Mouse (Mus musculus): ENCODE results near the gene Lhfpl3.

Lhfpl3 gene

DNA sequence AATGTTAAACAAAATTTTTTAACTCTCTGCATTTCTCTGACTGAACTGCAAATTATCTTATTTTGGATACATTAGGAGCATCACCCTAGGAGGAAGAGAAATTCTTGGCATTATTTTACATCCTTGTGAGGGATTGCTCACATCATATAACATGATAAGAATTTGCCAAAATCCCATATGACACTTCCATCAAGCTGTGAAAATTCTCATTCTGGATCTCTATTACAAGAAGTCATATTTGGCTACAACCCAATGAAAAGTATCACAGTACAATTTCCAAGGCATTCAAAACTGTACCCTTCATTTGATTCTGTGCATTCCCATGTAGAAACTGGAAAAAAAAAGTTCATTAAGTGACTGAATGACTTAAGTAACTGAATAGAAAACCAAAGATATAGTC lies 180.3 kb downstream of the Lhfpl3 start:
- no peak for DNase-seq (ENCODE audit: low spot score in 2 of 2)

DNA sequence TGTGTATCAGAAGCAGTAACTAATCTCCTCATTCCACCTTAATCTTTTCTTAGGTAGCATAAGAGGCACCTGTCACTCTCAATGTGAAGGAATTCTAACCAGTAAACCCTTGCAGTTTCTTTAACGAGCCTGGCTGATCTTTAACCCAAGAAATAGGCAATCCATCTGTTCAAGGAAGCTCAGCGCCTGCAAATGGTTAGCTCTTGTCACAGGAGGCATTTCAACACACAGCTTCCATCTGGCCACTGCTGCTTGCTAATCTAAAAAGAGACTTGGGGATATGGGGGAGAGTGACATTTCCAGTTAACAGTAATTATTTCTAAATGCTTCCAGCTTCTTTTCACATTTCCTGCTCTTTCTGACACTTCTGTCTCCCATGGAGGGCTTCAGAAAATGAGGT lies 182.9 kb downstream of the Lhfpl3 start:
- DNase-seq (ENCODE audit: low spot score in 2 of 2) = no peak

DNA sequence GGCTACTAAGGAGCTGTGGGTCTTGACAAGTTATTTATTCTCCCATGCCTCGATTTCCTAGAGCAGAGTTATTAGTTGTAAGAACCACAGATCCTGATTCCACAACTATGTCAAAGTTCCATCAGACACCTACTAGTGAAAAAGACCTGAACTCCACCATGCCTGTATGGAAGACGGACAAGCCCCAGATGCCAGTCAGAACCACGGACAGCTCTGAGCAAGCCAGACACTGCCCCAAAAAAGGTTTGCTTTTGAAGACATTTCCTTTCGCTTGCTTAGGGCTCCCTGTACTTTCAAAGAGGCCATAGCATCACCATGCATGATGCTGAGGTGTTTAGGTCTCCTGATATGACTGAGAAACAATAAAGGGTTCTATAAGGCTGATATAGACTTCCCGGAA lies 197.4 kb downstream of the Lhfpl3 start:
- DNase-seq (ENCODE audit: low spot score in 2 of 2) = no peak

DNA sequence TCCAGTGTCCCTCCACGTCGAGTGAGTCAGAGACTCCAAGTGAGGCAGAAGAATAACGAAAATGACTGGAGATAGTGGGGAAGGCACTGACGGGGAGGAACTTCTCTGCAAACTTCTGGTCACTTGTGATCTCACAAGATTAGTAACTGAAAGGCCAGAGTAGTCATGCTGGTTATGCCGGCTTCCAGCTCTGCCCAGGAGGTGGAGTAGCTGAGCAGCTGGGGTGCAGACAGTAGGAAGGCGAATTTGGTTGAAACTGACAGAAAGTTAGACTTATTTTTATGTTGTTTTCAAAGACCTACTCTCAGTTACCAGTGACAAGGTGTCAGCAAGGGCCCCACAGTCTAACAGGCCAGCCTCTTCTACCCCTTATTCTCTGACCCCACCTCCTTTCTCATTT lies 217.4 kb downstream of the Lhfpl3 start:
- no peak for DNase-seq (ENCODE audit: low spot score in 2 of 2)

DNA sequence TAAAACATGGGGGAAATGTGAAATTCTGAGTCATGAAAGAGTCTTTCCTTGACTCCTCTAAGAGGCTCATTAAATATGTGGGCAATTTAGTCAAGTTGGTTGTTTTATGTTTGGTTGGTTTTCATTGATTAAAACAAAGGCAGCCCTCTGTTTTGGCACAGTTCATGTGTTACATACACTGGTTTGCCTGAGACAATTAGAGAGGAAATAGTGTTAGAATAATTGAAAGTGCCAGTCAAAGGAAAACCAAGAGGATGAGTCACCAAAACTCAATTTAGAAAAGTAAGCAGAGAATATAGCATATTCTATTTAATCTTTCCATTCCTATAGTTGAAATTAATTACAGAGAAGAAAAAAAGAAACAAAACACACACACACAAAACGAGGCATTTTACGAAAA lies 240.9 kb downstream of the Lhfpl3 start:
- DNase-seq (ENCODE audit: low spot score in 2 of 2) = no peak

DNA sequence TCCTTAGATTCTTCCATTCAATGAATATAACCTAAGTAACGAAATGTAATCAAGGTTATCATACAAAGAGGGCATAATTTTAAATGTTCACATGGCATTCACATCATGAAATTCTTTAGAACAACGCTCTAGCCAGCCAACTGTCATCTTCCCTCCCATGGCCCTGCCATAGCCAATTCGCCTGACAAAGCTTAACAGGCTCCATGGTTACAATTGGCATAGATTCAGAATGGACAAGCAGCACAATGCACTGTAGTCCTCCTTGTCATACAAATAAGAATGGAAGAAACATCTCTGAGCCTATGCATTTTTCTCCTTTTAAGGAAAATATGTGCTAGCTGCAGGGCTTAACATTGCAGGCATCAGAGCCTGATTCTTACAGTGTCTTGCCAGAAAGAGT lies 254.0 kb downstream of the Lhfpl3 start:
- DNase-seq (ENCODE audit: low spot score in 2 of 2) = no peak

DNA sequence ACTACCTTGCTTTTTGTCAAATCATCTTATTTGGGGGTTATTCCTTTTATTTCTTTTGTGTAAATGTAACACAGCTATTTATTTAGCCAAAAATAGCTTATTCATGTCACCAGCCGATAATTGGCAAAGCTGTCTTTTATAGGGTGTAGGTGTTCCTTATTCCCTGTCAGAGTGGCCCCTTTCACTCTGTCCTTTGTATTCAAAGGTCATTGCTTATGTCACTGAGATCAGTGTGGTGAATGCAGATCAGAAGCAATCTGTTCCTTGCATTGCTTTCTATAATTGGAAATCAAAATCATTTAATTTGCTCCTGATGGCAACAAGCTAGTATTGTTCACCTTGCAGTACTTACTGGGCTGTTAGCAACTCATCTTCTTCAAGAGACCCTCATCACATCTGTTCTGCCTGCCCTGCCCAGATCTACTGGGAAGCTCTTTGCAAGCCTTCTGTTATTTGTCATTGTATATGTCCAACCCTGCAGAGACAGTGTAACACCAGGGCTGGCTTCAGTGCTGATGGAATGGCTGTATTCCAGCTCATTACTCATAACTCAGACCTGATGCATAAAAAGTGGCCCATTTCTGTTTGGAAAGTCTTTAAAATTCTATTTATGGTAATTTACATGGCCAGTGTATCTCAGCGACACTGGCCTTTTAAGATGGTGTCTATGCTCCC lies 257.4 kb downstream of the Lhfpl3 start:
- DNase-seq (ENCODE audit: low spot score in 2 of 2) = no peak

DNA sequence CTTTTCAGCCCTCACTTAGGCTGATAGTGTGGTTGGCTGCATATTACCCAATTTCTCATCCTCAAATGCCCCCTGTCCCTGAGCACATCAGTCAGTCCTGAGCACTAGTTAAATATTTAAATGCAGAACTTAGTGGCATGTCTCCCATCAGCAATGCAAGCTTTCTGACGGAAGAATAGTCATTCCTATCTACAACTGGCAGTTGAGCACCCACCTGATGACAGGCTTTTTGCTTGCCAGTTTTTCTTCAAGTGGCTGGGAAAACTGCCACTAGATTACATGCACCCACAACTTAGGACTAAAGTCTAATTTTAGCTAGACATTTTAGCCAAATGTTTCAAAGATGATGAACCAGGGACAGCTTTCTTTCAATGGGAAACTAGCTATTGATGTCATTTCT lies 260.3 kb downstream of the Lhfpl3 start:
- no peak for DNase-seq (ENCODE audit: low spot score in 2 of 2)

DNA sequence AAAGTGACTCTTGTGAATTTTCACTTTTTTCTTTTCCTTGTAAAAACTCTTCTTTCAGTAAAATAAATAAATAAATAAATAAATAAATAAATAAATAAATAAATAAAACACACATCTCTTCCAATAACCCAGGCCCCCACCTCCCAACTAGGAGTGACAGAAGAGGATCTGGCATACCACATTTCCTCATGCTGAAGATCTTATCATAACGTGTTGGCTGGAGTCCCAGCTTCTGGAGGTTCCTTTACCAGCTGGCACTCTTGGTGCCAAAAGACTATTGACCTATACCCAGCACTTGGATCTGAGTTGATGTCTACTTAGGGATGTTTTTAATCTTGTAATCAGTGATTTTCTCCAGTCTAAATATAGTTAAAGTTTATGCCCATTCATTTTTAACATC lies 264.6 kb downstream of the Lhfpl3 start:
- DNase-seq (ENCODE audit: low spot score in 2 of 2) = no peak

DNA sequence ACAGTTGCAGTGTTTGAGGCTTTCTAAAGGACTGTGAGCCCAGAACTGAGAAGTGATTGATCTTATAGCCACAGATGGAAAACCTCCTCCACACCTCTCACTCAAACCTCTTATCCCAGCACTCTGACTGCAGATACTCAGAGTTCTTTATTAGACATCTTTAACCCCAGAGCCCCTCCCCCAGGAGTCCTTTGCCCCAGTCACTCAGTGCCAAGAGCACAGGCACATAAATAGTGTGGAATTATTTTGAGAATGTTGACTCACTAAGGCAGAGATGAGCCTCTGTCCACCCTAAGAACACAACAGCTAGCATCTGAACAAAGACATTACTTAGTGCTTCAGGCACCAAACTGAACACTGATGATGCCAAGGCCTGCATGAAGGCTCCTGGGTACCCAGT lies 268.1 kb downstream of the Lhfpl3 start:
- DNase-seq (ENCODE audit: low spot score in 2 of 2) = no peak

DNA sequence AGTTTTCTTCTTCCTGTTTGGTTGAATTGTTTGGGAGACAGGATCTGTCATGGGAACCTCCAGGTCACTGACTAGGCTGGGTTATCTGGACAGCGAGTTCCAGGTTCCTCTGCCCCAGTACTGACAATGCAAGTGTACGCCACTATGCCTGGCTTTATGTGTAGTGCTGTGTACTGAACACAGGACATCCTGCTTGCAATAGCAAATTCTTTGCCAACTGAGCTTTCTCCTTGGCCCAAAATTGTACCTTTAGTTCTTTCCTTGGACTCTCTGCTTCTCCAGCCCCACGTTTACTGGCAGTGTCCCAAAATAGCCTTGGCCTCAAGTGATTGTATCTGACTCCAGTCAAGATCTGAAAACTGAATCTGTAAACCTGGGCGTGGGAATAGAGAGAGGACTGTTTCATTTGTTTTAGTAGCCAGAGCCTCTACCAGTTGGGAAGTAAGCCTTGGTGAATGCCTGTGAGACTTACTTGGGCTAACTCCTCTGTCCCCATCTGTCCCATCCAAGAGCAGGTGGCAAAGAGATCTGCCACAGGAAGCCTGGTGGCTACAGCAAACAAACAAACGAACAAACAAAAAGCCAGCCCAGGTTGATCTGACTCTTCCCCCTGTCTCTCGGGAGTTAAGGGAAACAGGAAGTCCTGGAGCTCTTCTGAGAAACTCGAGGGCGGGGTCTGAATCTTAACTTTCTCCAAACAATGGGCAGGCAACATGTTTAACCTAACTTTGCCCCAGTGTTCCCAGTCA lies 269.9 kb downstream of the Lhfpl3 start:
- no peak for DNase-seq (ENCODE audit: low spot score in 2 of 2)

DNA sequence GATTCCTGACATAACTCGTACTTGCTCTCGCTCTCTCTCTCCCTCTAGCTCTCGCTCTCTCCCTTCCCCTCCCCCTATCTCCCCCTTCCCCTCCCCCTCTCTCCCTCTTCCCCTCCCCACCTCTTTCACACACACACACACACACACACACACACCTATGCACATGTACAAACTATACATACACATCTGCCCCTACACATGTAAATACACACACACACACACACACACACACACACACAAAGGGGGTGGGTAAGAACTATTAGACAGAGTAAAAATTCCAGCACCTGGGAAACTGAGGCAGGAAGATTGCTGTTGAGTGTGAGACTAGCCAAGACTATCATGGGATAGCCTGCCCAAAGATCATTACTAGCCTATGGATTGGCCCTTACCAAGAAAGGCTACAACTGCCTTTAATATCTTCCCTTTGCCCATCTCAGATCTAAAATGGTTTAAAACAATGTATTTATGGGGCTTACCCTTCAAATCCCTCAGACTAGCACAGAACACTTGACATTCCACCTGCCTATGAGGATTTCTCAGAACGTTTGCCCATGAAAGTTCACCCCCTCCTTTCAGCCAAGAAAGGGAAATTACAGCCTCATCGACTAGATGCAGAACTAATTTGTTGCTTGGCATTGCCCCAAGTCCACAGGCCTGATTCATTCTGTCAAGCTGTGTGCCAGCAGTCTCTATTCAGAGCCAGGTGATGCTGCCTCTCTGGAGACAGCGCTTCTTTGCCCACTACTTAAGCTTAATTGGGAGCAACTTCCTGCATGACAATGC lies 289.3 kb downstream of the Lhfpl3 start:
- no peak for DNase-seq (ENCODE audit: low spot score in 2 of 2)

DNA sequence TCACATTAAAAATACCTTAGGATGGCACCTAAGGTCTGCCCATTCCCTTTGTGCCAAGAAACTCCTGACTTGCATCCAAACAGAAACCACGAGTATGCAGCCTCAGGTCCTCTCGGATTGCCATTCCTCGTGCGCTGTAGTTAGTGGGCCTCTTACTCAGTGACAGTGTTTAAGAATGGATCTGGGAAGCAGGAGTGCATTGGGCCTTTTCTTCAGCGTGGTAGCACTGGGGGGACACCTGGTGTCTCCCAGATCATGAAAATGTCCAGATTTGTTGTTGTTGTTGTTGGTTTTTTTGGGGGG lies 289.8 kb downstream of the Lhfpl3 start:
- no peak for DNase-seq (ENCODE audit: low spot score in 2 of 2)

DNA sequence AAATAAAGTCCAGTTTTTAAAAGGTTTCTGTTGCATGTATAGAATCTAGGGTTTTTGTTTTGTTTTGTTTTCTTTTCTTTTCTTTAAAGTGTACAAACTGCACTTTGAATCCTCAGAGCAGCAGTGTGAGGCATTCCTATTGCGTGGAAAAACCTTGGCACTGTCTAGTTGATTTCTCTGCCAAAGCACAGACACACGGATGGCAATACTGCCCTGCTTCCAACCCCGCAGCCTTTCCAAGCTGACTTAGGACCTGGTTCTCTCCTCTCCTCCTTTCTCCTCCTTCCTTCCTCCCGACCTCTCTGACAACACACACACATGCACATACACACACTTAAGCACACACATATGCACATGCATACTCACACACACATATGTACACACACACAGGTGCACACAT lies 294.6 kb downstream of the Lhfpl3 start:
- no peak for DNase-seq (ENCODE audit: low spot score in 2 of 2)

DNA sequence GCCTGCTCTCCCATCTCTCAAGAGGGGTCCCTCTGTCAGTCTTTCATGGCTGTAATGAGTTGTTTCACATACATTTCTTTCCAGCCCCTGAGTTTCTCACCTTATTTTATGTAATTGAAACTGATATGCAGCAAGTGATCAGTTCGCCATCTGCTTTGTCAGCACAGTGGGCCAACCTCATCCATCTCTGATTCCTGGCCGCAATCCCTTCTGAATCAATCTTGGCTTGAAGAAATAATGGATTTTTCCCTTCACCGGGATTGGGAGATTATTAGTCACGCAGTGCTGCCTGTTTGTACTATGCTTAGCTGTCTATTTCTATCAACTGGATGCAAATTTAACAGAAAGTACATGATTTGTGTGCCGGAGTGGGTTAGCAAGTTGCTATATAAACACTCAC lies 297.0 kb downstream of the Lhfpl3 start:
- DNase-seq (ENCODE audit: low spot score in 2 of 2) = no peak

DNA sequence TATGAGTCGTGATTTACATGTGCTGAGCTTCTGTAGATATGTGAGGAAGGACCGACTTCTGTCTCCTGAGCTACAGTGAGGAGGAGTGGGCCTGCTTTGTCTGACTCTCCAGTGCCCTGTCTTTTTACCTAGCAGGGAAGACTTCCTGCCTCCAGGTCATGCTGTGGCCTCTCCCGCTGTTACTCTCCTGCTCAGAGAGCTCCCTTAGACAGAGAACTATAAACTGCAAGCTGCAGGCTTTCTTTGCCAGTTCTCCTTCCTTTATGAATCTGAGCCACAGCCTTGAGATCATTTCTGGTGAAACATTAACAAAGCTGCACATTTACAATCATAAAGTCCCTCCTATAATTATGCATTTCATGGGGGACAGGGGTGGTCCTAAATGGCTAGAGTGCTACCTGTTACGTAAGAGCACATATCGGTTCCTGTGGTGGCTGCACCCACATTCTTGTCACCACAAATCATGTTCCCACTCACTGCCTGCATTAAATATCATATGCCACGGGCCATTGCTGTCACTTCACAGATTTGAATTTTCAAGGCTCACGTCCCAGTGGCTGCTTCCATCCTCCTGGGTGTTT lies 303.3 kb downstream of the Lhfpl3 start:
- DNase-seq (ENCODE audit: low spot score in 2 of 2) = no peak

DNA sequence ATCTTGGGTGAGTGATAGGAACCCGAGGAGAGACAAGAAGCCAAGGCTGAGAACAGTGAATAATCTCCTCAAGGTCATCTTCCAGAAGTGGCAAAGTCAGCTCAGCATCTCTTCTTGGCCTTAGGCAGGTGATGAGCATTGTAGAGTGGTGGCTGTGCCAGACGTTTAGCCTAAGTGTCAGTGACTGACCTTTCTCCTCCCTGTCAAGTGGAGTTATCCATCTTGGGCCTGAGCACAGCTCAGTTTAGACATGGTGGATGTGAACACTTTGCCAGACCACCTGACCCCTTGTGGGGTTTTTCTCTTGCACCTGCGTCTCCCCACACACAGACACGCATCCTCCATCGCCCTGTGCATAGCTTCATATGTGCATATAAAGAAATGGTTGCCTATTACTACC lies 305.6 kb downstream of the Lhfpl3 start:
- no peak for DNase-seq (ENCODE audit: low spot score in 2 of 2)

DNA sequence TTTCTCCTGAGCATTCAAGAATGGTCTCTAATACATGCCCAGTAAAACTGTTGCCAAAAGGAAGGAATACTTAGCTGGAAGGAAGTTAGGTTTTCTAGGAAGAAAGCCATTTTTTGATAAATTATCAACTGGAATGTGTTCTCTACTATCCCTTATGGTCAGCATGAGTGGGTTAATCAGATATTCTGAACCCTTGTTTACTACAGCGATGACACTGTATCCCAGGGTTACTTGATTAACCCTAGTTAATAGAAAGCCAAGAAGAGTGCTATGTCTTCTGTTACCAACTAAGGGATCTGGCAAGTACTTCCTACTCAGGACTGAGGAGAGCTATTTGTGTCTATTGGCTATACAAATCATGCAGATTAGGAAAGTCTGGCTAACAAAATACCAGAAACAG lies 349.0 kb downstream of the Lhfpl3 start:
- no peak for DNase-seq (ENCODE audit: low spot score in 2 of 2)

DNA sequence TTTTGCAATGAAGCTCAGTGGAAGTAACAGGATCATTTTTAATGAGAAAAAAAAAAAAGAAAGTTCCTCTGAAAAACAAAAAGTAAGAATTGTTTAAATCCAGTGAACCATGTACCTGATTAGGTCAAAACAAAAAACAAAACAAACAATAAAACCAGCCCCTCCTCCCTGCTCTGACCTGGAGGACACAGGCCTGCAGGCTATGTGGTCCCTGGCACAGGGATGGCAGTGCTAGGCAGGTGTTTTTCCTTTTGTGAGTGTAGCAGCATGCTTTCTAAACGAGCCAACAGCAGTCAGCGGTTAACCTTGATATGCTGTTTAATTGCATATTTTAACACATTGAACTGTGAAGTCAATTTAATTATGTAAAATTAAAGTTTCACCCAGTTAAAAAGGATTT lies 360.7 kb downstream of the Lhfpl3 start:
- DNase-seq (ENCODE audit: low spot score in 2 of 2) = no peak

DNA sequence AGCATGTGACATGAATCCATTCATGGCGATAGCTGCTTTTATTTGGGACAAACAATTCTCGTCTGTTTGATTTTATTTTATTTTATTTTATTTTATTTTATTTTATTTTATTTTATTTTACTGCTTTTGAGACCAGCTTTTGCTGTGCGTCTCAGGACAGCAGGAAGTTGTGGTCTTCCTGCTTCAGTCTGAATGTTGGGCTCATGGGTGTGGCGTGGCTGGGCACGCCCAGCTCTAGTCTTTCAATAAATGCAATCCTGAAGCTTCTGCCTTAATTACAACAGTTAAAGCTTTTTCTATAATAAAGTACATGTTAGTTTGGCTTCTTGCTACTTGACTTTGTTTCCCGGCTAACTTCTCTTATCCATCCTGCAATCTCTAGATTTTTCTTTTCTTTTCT lies 365.4 kb downstream of the Lhfpl3 start:
- no peak for DNase-seq (ENCODE audit: low spot score in 2 of 2)

DNA sequence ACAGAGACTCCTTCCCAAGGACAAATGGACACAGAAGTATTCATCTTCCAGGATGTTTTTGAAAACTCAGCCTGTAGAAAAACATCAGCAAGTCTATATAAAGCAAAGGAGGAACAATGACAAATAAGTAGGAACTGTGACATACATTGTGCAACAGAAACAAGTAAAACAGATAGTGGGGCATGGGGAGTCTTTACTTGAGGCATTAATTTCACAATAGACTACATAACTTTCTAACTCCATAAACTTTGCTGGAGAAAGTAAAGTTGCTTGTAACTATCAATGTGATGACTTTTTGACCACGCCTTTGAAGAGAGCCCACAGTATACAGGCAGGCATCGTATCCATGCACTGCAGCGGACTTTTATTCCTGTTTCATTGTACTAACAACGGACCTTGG lies 368.4 kb downstream of the Lhfpl3 start:
- DNase-seq (ENCODE audit: low spot score in 2 of 2) = no peak

DNA sequence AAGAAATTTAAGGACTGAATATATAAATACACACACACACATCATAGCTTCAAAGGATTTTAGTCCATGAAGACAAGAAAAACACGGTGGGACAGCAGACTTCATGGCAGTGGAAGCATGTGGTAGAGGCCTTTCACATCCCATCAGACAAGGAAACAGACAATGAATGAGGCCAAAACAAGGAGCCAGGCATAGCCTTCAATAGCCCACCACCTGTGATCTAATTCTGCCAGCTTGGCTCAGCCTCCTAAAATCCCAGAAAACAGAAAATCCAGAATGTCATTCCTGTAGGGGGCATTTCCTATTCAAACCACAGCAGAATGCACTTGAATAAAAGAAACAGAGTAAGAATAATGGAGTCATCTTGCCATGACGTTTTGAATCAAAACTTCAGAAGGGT lies 381.0 kb downstream of the Lhfpl3 start:
- DNase-seq (ENCODE audit: low spot score in 2 of 2) = no peak
